12 mouse cellular contexts compared by ENCODE assay signal in genomic region chr4:133068400-133069138, GRCm38 (mm10). TPM values are rescaled to one million over a fixed set of nuclear protein-coding genes. Genes with fewer than 3 reads are reported as not detected.
DNase-seq lines count a peak whose midpoint lies in the region; ATAC-seq and TF ChIP-seq lines count a peak whose summit lies in the region.
"Had no signal": no experiment of that assay in that cellular context is flagged by ENCODE, and none has a peak within 500 bp of the region (broad histone marks: within the 10 kb centered on the region; RNA-seq: fewer than 3 reads in every experiment).

No protein-coding gene starts in this region.

- H3K9me3 ChIP-seq in hindbrain, embryonic 10.5 days = no peaks in the 10 kb centered on the region
- H3K9me3 ChIP-seq in hindbrain, embryonic 14.5 days (ENCODE audit: control insufficient read depth, low read length) = no peaks in the 10 kb centered on the region
- no peaks in the 10 kb centered on the region for H3K9me3 ChIP-seq in midbrain, embryonic 14.5 days (ENCODE audit: control insufficient read depth, low read length)
- no peaks in the 10 kb centered on the region for H3K9me3 ChIP-seq in midbrain, embryonic 10.5 days (replicated peaks)
- no peaks in the 10 kb centered on the region for H3K9me3 ChIP-seq in forebrain, embryonic 15.5 days
- H3K9me3 ChIP-seq: liver, embryonic 15.5 days; neural tube, embryonic 12.5 days had no signal

- WGBS in hindbrain, embryonic 10.5 days = 86% methylated on average over 12 of the region's 12 CpGs
- 77% methylated on average over 12 of the region's 12 CpGs for WGBS in hindbrain, embryonic 14.5 days
- WGBS in midbrain, embryonic 14.5 days = 70% methylated on average over 12 of the region's 12 CpGs
- WGBS in midbrain, embryonic 10.5 days = 86% methylated on average over 12 of the region's 12 CpGs
- WGBS in forebrain, embryonic 15.5 days = 66% methylated on average over 12 of the region's 12 CpGs
- 56% methylated on average over 12 of the region's 12 CpGs for whole genome bisulfite sequencing in olfactory bulb, adult 2 months

- H3K4me1 ChIP-seq in hindbrain, embryonic 10.5 days (replicated peaks) = peaks cover 53% of the 10 kb centered on the region
- H3K4me1 ChIP-seq in hindbrain, embryonic 14.5 days (replicated peaks; ENCODE audit: control insufficient read depth, insufficient read depth, low read length) = peaks cover 21% of the 10 kb centered on the region
- H3K4me1 ChIP-seq in midbrain, embryonic 14.5 days (ENCODE audit: control insufficient read depth, insufficient read depth, low read length) = peaks cover 10% of the 10 kb centered on the region
- peaks cover 52% of the 10 kb centered on the region for H3K4me1 ChIP-seq in midbrain, embryonic 10.5 days
- H3K4me1 ChIP-seq in forebrain, embryonic 15.5 days = peaks cover 39% of the 10 kb centered on the region
- peaks cover 31% of the 10 kb centered on the region for H3K4me1 ChIP-seq in olfactory bulb, adult 2 months (ENCODE audit: control insufficient read depth, insufficient read depth, low read length)

- no peaks in the 10 kb centered on the region for H3K27me3 ChIP-seq in hindbrain, embryonic 10.5 days (ENCODE audit: insufficient read depth, poor library complexity, severe bottlenecking)
- no peaks in the 10 kb centered on the region for H3K27me3 ChIP-seq in hindbrain, embryonic 14.5 days (ENCODE audit: control insufficient read depth, insufficient read depth, low read length)
- no peaks in the 10 kb centered on the region for H3K27me3 ChIP-seq in midbrain, embryonic 14.5 days (ENCODE audit: control insufficient read depth, insufficient read depth, low read length)
- H3K27me3 ChIP-seq in midbrain, embryonic 10.5 days (ENCODE audit: low read depth, poor library complexity, severe bottlenecking) = no peaks in the 10 kb centered on the region; the same call in 1 of the 2 replicates
- H3K27me3 ChIP-seq in forebrain, embryonic 15.5 days = no peaks in the 10 kb centered on the region
- H3K27me3 ChIP-seq: liver, embryonic 15.5 days; neural tube, embryonic 12.5 days had no signal

- ATAC-seq in hindbrain, embryonic 14.5 days (ENCODE audit: low FRiP score) = no peak
- no peak for ATAC-seq in midbrain, embryonic 14.5 days (ENCODE audit: low FRiP score, low TSS enrichment)
- no peak for ATAC-seq in forebrain, embryonic 15.5 days (replicated peaks)

- H3K27ac ChIP-seq in hindbrain, embryonic 10.5 days = 0 out of 2 replicates have a peak overlapping the region, but pooled peaks have one; percentile 30
- no peak overlapping the region for H3K27ac ChIP-seq in hindbrain, embryonic 14.5 days
- 0 out of 2 replicates have a peak overlapping the region, but pooled peaks have one; percentile 6 for H3K27ac ChIP-seq in midbrain, embryonic 14.5 days (replicated peaks; ENCODE audit: low read depth, low read length)
- H3K27ac ChIP-seq in midbrain, embryonic 10.5 days (replicated peaks) = no peak overlapping the region
- H3K27ac ChIP-seq in forebrain, embryonic 15.5 days (replicated peaks) = peak overlapping the region; percentile 57
- H3K27ac ChIP-seq in olfactory bulb, adult 2 months (ENCODE audit: insufficient read depth, low read depth, low read length) = peak overlapping the region; percentile 17
- H3K27ac ChIP-seq: liver, embryonic 15.5 days; neural tube, embryonic 12.5 days had no signal

- TF ChIP-seq CTCF in olfactory bulb, adult 2 months (IDR thresholded peaks at IDR 0.05; ENCODE audit: insufficient read depth, low read depth, low read length) = no peak

- no peak overlapping the region for H3K9ac ChIP-seq in hindbrain, embryonic 14.5 days
- H3K9ac ChIP-seq in midbrain, embryonic 14.5 days (replicated peaks; ENCODE audit: low read length) = no peak overlapping the region
- no peak overlapping the region for H3K9ac ChIP-seq in forebrain, embryonic 15.5 days (replicated peaks)
- H3K9ac ChIP-seq: liver, embryonic 15.5 days; neural tube, embryonic 12.5 days had no signal

- H3K4me3 ChIP-seq in hindbrain, embryonic 10.5 days = no peak overlapping the region
- H3K4me3 ChIP-seq in hindbrain, embryonic 14.5 days (replicated peaks; ENCODE audit: low read length) = no peak overlapping the region
- H3K4me3 ChIP-seq in midbrain, embryonic 14.5 days (replicated peaks; ENCODE audit: low read depth, low read length) = no peak overlapping the region
- no peak overlapping the region for H3K4me3 ChIP-seq in midbrain, embryonic 10.5 days
- no peak overlapping the region for H3K4me3 ChIP-seq in forebrain, embryonic 15.5 days
- H3K4me3 ChIP-seq in olfactory bulb, adult 2 months (ENCODE audit: insufficient read depth, low read depth, low read length) = no peak overlapping the region
- H3K4me3 ChIP-seq: liver, embryonic 15.5 days; neural tube, embryonic 12.5 days had no signal

- no peak for DNase-seq in hindbrain, embryonic 10.5 days (ENCODE audit: low spot score)
- no peak for DNase-seq in hindbrain, embryonic 14.5 days (ENCODE audit: low spot score)
- DNase-seq in midbrain, embryonic 14.5 days = no peak
- DNase-seq in midbrain, embryonic 10.5 days (ENCODE audit: low spot score) = no peak
- no peak for DNase-seq in B cell, adult 2 months
- DNase-seq: cerebellum, adult 9-11 months; kidney, adult 11 months; spleen, adult 18-20 months had no signal

- H3K36me3 ChIP-seq in hindbrain, embryonic 10.5 days = peaks cover 95% of the 10 kb centered on the region
- peaks cover 86% of the 10 kb centered on the region for H3K36me3 ChIP-seq in hindbrain, embryonic 14.5 days (replicated peaks; ENCODE audit: control insufficient read depth, insufficient read depth)
- H3K36me3 ChIP-seq in midbrain, embryonic 14.5 days (ENCODE audit: control insufficient read depth, insufficient read depth, low read length) = peaks cover 52% of the 10 kb centered on the region
- peaks cover 81% of the 10 kb centered on the region for H3K36me3 ChIP-seq in midbrain, embryonic 10.5 days
- peaks cover 41% of the 10 kb centered on the region for H3K36me3 ChIP-seq in forebrain, embryonic 15.5 days

- TF ChIP-seq POLR2A in olfactory bulb, adult 2 months (IDR thresholded peaks at IDR 0.05; ENCODE audit: insufficient read depth, low read depth, low read length) = no peak

- no peak overlapping the region for H3K4me2 ChIP-seq in hindbrain, embryonic 14.5 days (replicated peaks)
- no peak overlapping the region for H3K4me2 ChIP-seq in midbrain, embryonic 14.5 days (ENCODE audit: low read length)
- no peak overlapping the region for H3K4me2 ChIP-seq in forebrain, embryonic 15.5 days (replicated peaks)
- H3K4me2 ChIP-seq: liver, embryonic 15.5 days; neural tube, embryonic 12.5 days had no signal

RNA-seq across cellular contexts. Expression of gene Ahdc1, which starts 57.5 kb away (rescaled TPM):
- 9.0 and 9.7 TPM in 2 replicates for polyA plus RNA-seq in hindbrain, embryonic 10.5 days (2016; fragmentation: Nextera tagmentation; extraction: Ambion mirVana)
- polyA plus RNA-seq in hindbrain, embryonic 14.5 days (2014; fragmentation: Nextera tagmentation; extraction: Ambion mirVana) = 12.9 and 13.4 TPM in 2 replicates
- polyA plus RNA-seq in midbrain, embryonic 14.5 days (2014; fragmentation: Nextera tagmentation; extraction: Ambion mirVana) = 13.0 and 15.3 TPM in 2 replicates
- 5.7 and 5.8 TPM in 2 replicates for polyA plus RNA-seq in midbrain, embryonic 10.5 days (2016; fragmentation: Nextera tagmentation; extraction: Ambion mirVana)
- polyA plus RNA-seq in forebrain, embryonic 15.5 days (2015; fragmentation: Nextera tagmentation; extraction: Ambion mirVana) = 14.2 and 17.0 TPM in 2 replicates
- polyA plus RNA-seq in olfactory bulb, adult 2 months (2012; ENCODE audit: insufficient read depth, insufficient read length, low replicate concordance, missing spikeins) = not detected in 2 replicates

Comparison
In these comparisons a context has a peak if more than half of its experiments do, and no peak if none do; other contexts are left out.
1. H3K27ac ChIP-seq: peak in hindbrain, embryonic 10.5 days (single experiment), midbrain, embryonic 14.5 days (single experiment), forebrain, embryonic 15.5 days (single experiment) and olfactory bulb, adult 2 months (single experiment); none in hindbrain, embryonic 14.5 days (single experiment) and midbrain, embryonic 10.5 days (single experiment).